Mouse (Mus musculus) MEL (cell line): ENCODE results near the gene Gm18336. TPM values are rescaled to one million over a fixed set of nuclear protein-coding genes. Genes with fewer than 3 reads are reported as not detected.

Experiments
- DNase-seq: peaks from one replicate; pipeline ENCODE4 v3.0.0; 2011; ENCODE audit warnings: low read depth, low spot score
- H3K27ac ChIP-seq: 2 replicates; pipeline ENCODE4 v1.5.1; 2012; ENCODE audit warnings: low read depth, mild to moderate bottlenecking, control low read depth, low read length, moderate library complexity; ENCODE audit not compliant: control insufficient read depth
- H3K27me3 ChIP-seq, 2 experiments: fragments of 150-350 bp in 1 of 2; sonication (generic) in 1 of 2; 2 replicates each; pipeline ENCODE4 v1.6.1; 2012; ENCODE audit warnings: low read length in 2 of 2, mild to moderate bottlenecking in 2 of 2, improper control_type of control experiment in 1 of 2, moderate library complexity in 1 of 2; ENCODE audit not compliant: insufficient read depth in 2 of 2, control insufficient read depth in 1 of 2
- H3K36me3 ChIP-seq, 2 experiments: 2 replicates each; pipeline ENCODE4 v1.6.1; 2012 to 2014; ENCODE audit warnings: low read length in 2 of 2, improper control_type of control experiment in 1 of 2, inconsistent platforms in 1 of 2, mild to moderate bottlenecking in 1 of 2; ENCODE audit not compliant: insufficient read depth in 2 of 2, control insufficient read depth in 1 of 2
- H3K4me1 ChIP-seq, 2 experiments: fragments of 150-350 bp in 1 of 2; sonication (generic) in 1 of 2; 2 replicates each; pipeline ENCODE4 v1.6.1; 2012; ENCODE audit warnings: low read length in 2 of 2, improper control_type of control experiment in 1 of 2, mild to moderate bottlenecking in 1 of 2; ENCODE audit not compliant: insufficient read depth in 2 of 2, control insufficient read depth in 1 of 2
- H3K4me3 ChIP-seq, 2 experiments: fragments of 150-350 bp in 1 of 2; sonication (generic) in 1 of 2; 2 replicates each; pipeline ENCODE4 v1.5.1; 2012; ENCODE audit warnings: low read depth in 2 of 2, low read length in 2 of 2, mild to moderate bottlenecking in 2 of 2, moderate library complexity in 2 of 2, control low read depth in 1 of 2, improper control_type of control experiment in 1 of 2; ENCODE audit not compliant: control insufficient read depth in 1 of 2, insufficient read depth in 1 of 2
- H3K79me2 ChIP-seq: 2 replicates; pipeline ENCODE4 v1.6.1; 2012; ENCODE audit warnings: mild to moderate bottlenecking, low read length, moderate library complexity; ENCODE audit not compliant: control insufficient read depth, poor library complexity, insufficient read depth
- H3K9ac ChIP-seq: 2 replicates; pipeline ENCODE4 v1.6.1; 2012; ENCODE audit warnings: low read depth, mild to moderate bottlenecking, control low read depth, low read length, moderate library complexity; ENCODE audit not compliant: control insufficient read depth, poor library complexity, severe bottlenecking
- H3K9me3 ChIP-seq: fragments of 150-350 bp; sonication (generic); replicated peaks from 2 replicates; pipeline ENCODE4 v1.6.1; 2012; ENCODE audit warnings: mild to moderate bottlenecking, low read length, improper control_type of control experiment, moderate library complexity; ENCODE audit not compliant: insufficient read depth
- BHLHE40 ChIP-seq: IDR thresholded peaks from 2 replicates; pipeline ENCODE4 v1.6.1; 2012; ENCODE audit warnings: low read depth, mild to moderate bottlenecking, inconsistent platforms, low read length, improper control_type of control experiment, borderline replicate concordance
- CHD1 ChIP-seq: IDR thresholded peaks from 2 replicates; pipeline ENCODE4 v1.6.1; 2012; ENCODE audit warnings: low read depth, mild to moderate bottlenecking, inconsistent platforms, low read length, improper control_type of control experiment
- CHD2 ChIP-seq: IDR thresholded peaks from 2 replicates; pipeline ENCODE4 v1.6.1; 2011; ENCODE audit warnings: low read length, improper control_type of control experiment
- CTCF ChIP-seq, 3 experiments: IDR thresholded peaks in 2 of 3; conservative IDR thresholded peaks in 1 of 3; 2 replicates each; pipeline ENCODE4 v1.5.1; 2011 to 2012; ENCODE audit warnings: low read length in 3 of 3, low read depth in 2 of 3, mild to moderate bottlenecking in 2 of 3, improper control_type of control experiment in 1 of 3, inconsistent platforms in 1 of 3, mixed read lengths in 1 of 3, moderate library complexity in 1 of 3; ENCODE audit not compliant: control insufficient read depth in 1 of 3, insufficient read depth in 1 of 3, poor library complexity in 1 of 3, severe bottlenecking in 1 of 3
- E2F4 ChIP-seq: IDR thresholded peaks from 2 replicates; pipeline ENCODE4 v1.6.1; 2011; ENCODE audit warnings: low read depth, low read length, improper control_type of control experiment, borderline replicate concordance
- ELF1 ChIP-seq: IDR thresholded peaks from 2 replicates; pipeline ENCODE4 v1.6.1; 2014; ENCODE audit warnings: low read depth, mild to moderate bottlenecking, inconsistent platforms, low read length, improper control_type of control experiment, moderate library complexity
- EP300 ChIP-seq, 2 experiments: IDR thresholded peaks; 2 replicates each; pipeline ENCODE4 v1.6.1; 2011; ENCODE audit warnings: improper control_type of control experiment in 2 of 2, low read length in 2 of 2, low read depth in 1 of 2, mild to moderate bottlenecking in 1 of 2
- GABPA ChIP-seq: IDR thresholded peaks from 2 replicates; pipeline ENCODE4 v1.6.1; 2012; ENCODE audit warnings: low read depth, mild to moderate bottlenecking, inconsistent platforms, low read length, improper control_type of control experiment, moderate library complexity
- GATA1 ChIP-seq: IDR thresholded peaks from 2 replicates; pipeline ENCODE4 v1.6.1; 2011; ENCODE audit warnings: low read depth, low read length, improper control_type of control experiment
- MAFK ChIP-seq: IDR thresholded peaks from 2 replicates; pipeline ENCODE4 v1.6.1; 2011; ENCODE audit warnings: low read depth, mild to moderate bottlenecking, low read length, improper control_type of control experiment, borderline replicate concordance
- MAX ChIP-seq: IDR thresholded peaks from 2 replicates; pipeline ENCODE4 v1.6.1; 2011; ENCODE audit warnings: low read length, improper control_type of control experiment
- MEF2A ChIP-seq: IDR thresholded peaks from 2 replicates; pipeline ENCODE4 v1.6.1; 2014; ENCODE audit warnings: low read depth, mild to moderate bottlenecking, inconsistent platforms, low read length, improper control_type of control experiment; ENCODE audit not compliant: poor library complexity, insufficient replicate concordance, severe bottlenecking; ENCODE audit errors: extremely low read depth
- MXI1 ChIP-seq: IDR thresholded peaks from 2 replicates; pipeline ENCODE4 v1.6.1; 2011; ENCODE audit warnings: mild to moderate bottlenecking, low read depth, low read length, improper control_type of control experiment
- NELFE ChIP-seq: IDR thresholded peaks from 2 replicates; pipeline ENCODE4 v1.6.1; 2011; ENCODE audit warnings: low read depth, low read length, improper control_type of control experiment
- POLR2AphosphoS2 ChIP-seq: IDR thresholded peaks from 2 replicates; pipeline ENCODE4 v1.6.1; 2011; ENCODE audit warnings: low read length, improper control_type of control experiment
- POLR2AphosphoS5 ChIP-seq: IDR thresholded peaks from 2 replicates; pipeline ENCODE4 v1.6.1; 2012; ENCODE audit warnings: low read depth, borderline replicate concordance, mild to moderate bottlenecking, inconsistent platforms, low read length, moderate library complexity, mixed read lengths
- RAD21 ChIP-seq: IDR thresholded peaks from 2 replicates; pipeline ENCODE4 v1.6.1; 2011; ENCODE audit warnings: mild to moderate bottlenecking, low read depth, low read length, improper control_type of control experiment
- TAL1 ChIP-seq: IDR thresholded peaks from 2 replicates; pipeline ENCODE4 v1.6.1; 2012; ENCODE audit warnings: mild to moderate bottlenecking, inconsistent platforms, low read length, moderate library complexity, mixed read lengths
- UBTF ChIP-seq: IDR thresholded peaks from 2 replicates; pipeline ENCODE4 v1.6.1; 2012; ENCODE audit warnings: low read depth, mild to moderate bottlenecking, inconsistent platforms, low read length, improper control_type of control experiment, moderate library complexity, borderline replicate concordance; ENCODE audit not compliant: insufficient read depth
- ZC3H11A ChIP-seq: IDR thresholded peaks from 2 replicates; pipeline ENCODE4 v1.6.1; 2012; ENCODE audit warnings: low read depth, mild to moderate bottlenecking, inconsistent platforms, low read length, improper control_type of control experiment
- ZKSCAN1 ChIP-seq: IDR thresholded peaks from 2 replicates; pipeline ENCODE4 v1.6.1; 2012; ENCODE audit warnings: low read depth, mild to moderate bottlenecking, inconsistent platforms, low read length, improper control_type of control experiment, moderate library complexity
- ZNF384 ChIP-seq: IDR thresholded peaks from 2 replicates; pipeline ENCODE4 v1.6.1; 2012; ENCODE audit warnings: low read depth, mild to moderate bottlenecking, inconsistent platforms, low read length, improper control_type of control experiment
- polyA plus RNA-seq, 2 experiments: library from polyadenylated mRNA; stranded (reverse) in 1 of 2; unstranded in 1 of 2; fragments of >175 nt in 1 of 2; fragments of >200 nt in 1 of 2; gene quantifications; 2 replicates each; pipeline versions ENCODE4 v1.2.1 to v1.2.4; 2012; ENCODE audit warnings: low replicate concordance in 2 of 2, low read depth in 1 of 2; ENCODE audit not compliant: insufficient read length in 2 of 2, insufficient read depth in 1 of 2, missing spikeins in 1 of 2
- total RNA-seq: library from RNA; depleted of rRNA; stranded (reverse); fragments of 300-350 nt; gene quantifications from 2 replicates; pipeline ENCODE4 v1.2.3, GENCODE M21; 2012

Gene Gm18336
- total and polyA plus RNA-seq, 3 experiments = 0.04 TPM; not detected in 2

DNA sequence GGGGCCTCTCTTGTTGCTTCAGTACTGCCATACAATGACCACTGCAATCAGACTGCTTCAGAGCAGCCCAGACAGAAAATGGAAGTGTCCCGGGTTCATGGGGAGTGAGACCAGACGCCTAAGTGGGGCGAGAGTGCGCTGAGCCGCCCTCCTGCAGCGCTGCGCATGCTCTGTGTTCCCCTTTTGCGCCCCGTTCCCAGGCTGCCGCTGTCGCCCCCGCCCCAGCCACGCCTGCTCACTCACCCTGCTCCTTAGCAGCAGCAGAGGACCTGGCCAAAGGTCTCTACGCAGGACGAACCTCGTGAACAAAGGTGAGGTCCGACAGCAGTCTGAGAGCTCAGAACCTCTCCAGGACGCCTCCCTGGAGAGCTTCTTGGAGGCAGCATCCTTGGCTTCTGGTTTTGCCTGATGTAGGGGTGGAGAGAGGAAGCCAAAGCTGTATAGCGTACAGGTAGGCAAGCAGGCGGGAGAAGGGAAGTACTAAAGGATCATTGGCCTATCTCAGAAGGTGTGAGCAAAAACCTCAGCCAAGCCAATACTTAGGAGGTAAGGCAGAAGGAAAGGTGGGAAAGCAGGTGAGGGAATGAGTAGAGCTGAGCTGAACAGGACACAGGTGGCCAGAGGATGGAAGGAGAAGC lies 12.5 kb upstream of the Gm18336 start, which contains the start of gene Zfp92:
Gene Zfp92 (plus strand): TSS at position 217 of the 638 bp plus-strand sequence.
- H3K27ac ChIP-seq = no peak within 1 kb of the TSS
- no peak within 1 kb of the TSS for H3K9ac ChIP-seq
- H3K27me3 ChIP-seq = no peaks in the 10 kb centered on the region; a peak in 1 of 4 replicates
- no peaks in the 10 kb centered on the region for H3K79me2 ChIP-seq
- no peak for DNase-seq
- no peaks in the 10 kb centered on the region for H3K4me1 ChIP-seq
- H3K36me3 ChIP-seq = no peaks in the 10 kb centered on the region
- H3K4me3 ChIP-seq = no peak within 1 kb of the TSS
- no peaks in the 10 kb centered on the region for H3K9me3 ChIP-seq
- no peak for TF ChIP-seq ELF1
- TF ChIP-seq CTCF (IDR thresholded peaks at IDR 0.05 in 2 of 3, conservative IDR thresholded peaks at IDR 0.05 in 1 of 3; ENCODE audit: control insufficient read depth in 1 of 3, insufficient read depth in 1 of 3, low read depth in 2 of 3, low read length in 3 of 3, poor library complexity in 1 of 3, severe bottlenecking in 1 of 3) = no peak
- no peak for TF ChIP-seq MAX
- TF ChIP-seq MEF2A = no peak
- TF ChIP-seq E2F4 = no peak
- no peak for TF ChIP-seq CHD1
- TF ChIP-seq ZKSCAN1 = no peak
- no peak for TF ChIP-seq GATA1
- no peak for TF ChIP-seq TAL1

GRCm38 (mm10) chrX:73401616-73402015 lies 3.1 kb upstream of the Gm18336 start:
- no peak overlapping the region for H3K4me3 ChIP-seq

More at GRCm38 (mm10) chrX:73401616-73402015, 3.1 kb upstream of the Gm18336 start:
- no peaks in the 10 kb centered on the region for H3K36me3 ChIP-seq
- no peaks in the 10 kb centered on the region for H3K4me1 ChIP-seq
- no peaks in the 10 kb centered on the region; a peak in 2 of 4 replicates for H3K27me3 ChIP-seq
- TF ChIP-seq MXI1 (no peak), BHLHE40 (no peak), EP300 (IDR thresholded peaks at IDR 0.05; ENCODE audit: low read depth in 1 of 2, low read length in 2 of 2) (no peak), TAL1 (no peak), MEF2A (no peak), GABPA (no peak), RAD21 (no peak), MAFK (no peak), CHD2 (no peak), POLR2AphosphoS2 (no peak), MAX (no peak), UBTF (no peak), NELFE (no peak), CHD1 (no peak), ZC3H11A (no peak), ZNF384 (no peak), POLR2AphosphoS5 (no peak)
- no peak overlapping the region for H3K9ac ChIP-seq
- no peak for DNase-seq
- no peak overlapping the region for H3K27ac ChIP-seq
- H3K9me3 ChIP-seq = no peaks in the 10 kb centered on the region
- no peaks in the 10 kb centered on the region for H3K79me2 ChIP-seq
